Mouse (Mus musculus): ENCODE data around the gene Ube2k. TPM values are rescaled to one million over a fixed set of nuclear protein-coding genes. Genes with fewer than 3 reads are reported as not detected.

Gene Ube2k
- total RNA-seq (2021), result 10 to 100 TPM; 62.5 to 66.3 TPM
- long read RNA-seq, experiment 1, full-length matches to known transcripts, result 72 of 77 reads
- long read RNA-seq, experiment 1, partial matches to known transcripts, result 2 of 77 reads
- long read RNA-seq, experiment 1, other reads (novel, unspliced or antisense), result 3 of 77 reads
- long read RNA-seq, experiment 2, full-length matches to known transcripts, result 28 of 39 reads
- long read RNA-seq, experiment 2, partial matches to known transcripts, result 7 of 39 reads
- long read RNA-seq, experiment 2, other reads (novel, unspliced or antisense), result 4 of 39 reads

GRCm38 (mm10) chr5:65536751-65537419 lies at the start of gene Ube2k, which contains the start of gene Smim14:
TSS of gene Ube2k (plus strand) at chr5:65537233.
TSS of gene Smim14 (minus strand) at chr5:65537184.
- intact Hi-C loops (cut with DNase I), result loop anchor here (2.0 to 10.0 kb wide), 5 partner anchors 44 to 228 kb away; partner anchors contain the start of genes Gm43552, N4bp2 and Ugdh

DNA sequence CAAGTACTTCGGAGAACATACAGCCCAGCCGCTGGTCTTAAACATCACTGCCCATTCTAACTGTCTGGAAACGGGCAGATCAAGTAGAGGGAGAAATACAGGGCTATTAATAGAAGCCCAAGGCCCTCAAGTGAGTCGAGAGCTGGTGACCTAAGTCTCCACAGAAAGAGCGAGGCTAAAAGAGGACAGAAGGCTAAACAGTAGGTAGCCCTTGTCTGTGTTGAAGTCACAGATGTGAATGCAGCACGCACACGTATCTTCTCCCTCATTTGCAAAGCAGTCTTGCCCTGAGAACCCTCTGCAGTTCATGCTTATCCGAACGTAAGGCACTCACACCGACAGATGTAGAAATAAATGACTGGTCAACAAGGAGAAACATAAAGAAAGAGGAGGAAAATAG lies 49.7 kb upstream of the Ube2k start:
- intact Hi-C loops (cut with DNase I), result no loop called here
- DNase-seq, result no peak

More at GRCm38 (mm10) chr5:65536751-65537419, at the start of gene Ube2k, which contains the start of gene Smim14:
- DNase-seq, result peak; percentile 96 to 98

DNA sequence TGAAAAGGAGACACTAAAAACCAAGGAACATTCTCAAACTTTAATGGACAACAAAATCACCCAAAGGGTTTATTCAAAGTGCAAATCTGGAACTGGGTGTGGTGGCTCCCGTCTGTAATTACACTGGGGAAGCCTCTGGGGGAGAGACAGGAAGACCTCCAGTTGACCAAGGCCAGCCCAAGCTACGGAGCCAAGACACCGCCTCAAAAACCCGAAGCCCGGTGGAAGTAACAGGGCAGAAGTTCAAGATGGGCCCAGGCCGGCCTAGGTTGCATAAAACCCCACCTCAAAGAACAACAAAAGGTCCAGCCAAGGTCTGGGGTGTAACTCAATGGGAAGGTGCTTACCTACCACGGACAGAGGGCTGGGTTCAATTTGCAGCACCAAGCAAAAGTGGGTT lies 48.3 kb upstream of the Ube2k start:
- DNase-seq, result peak; percentile 47 to 48
- intact Hi-C loops (cut with DNase I), result no loop called here

DNA sequence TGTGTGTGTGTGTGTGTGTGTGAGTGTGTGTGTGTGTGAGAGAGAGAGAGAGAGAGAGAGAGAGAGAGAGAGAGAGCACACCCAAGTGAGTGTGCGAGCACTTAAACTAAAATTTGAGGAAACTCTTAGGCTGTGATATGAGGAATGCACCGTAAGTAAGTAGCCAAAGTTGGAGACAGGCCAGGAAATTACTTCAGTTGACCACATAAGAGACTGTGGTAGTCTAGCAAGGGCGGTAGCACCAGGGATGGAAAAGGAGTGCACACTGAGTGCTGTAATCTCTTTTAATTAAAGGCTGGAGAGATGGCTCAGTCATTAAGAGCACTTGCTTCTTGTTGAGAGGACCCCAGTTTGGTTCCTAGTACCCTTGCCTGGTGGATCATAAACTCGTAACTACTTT lies 47.2 kb upstream of the Ube2k start:
- no peak for DNase-seq
- intact Hi-C loops (cut with DNase I), result loop anchor here (5.0 kb wide), 4 partner anchors 53 to 272 kb away; partner anchors contain the start of genes N4bp2, Pds5a and Ugdh

DNA sequence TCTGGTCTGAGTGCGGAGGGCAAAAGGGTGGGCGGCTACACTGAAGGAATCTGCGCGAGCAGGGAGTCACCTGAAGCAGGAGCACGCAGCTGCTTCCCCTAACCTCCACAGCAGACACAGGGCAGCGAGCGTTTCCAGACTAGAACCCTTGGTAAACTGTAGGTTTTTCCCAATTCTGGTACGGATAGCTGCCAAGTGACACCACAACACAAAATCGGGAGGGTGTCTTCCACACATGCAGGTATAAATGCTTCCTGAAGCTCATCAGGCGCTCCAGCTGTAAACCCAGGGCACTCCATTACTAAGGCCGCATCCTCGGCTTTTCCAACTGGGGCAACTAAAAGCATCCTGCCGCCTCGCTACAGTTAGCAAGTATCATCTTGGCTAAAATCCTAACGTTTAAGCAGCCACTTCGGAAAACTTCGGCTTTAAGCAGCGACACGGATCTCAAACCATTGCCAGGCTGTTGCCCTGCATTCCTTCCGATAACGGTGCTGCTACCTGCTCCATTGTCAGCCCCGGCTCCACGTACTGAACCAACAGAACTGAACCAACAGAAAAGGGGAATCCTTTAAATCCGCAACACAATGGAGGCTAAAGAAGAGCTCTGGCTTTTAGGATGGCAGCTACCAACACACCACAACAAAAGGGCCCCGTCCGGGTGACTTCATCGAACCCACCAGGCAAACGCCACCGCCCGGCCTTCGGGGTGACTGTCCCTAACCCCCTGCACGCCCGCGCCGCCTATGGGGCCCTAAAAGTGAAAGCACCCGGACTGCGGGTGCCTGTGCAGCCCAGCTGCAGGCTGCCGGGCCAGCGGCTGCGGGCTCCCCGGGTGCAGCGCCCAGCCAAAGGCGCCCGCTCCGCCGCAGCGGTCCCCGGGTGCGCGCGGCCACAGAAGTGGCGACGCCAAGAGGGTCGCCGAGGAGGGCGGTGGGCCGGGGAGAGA lies 45.0 kb upstream of the Ube2k start:
- intact Hi-C loops (cut with DNase I), result loop anchor here (2.0 to 5.0 kb wide), 5 partner anchors 45 to 270 kb away; partner anchors contain the start of genes N4bp2, Pds5a, Smim14 and Ube2k
- DNase-seq, result peak; percentile 76 to 77

GRCm38 (mm10) chr5:65492716-65493531 lies 44.1 kb upstream of the Ube2k start, which contains the start of gene Gm43552:
TSS of gene Gm43552 (minus strand) at chr5:65492833.
- peak; percentile 95 to 97 for DNase-seq
- intact Hi-C loops (cut with DNase I), result loop anchor here (2.0 to 5.0 kb wide), 5 partner anchors 44 to 269 kb away; partner anchors contain the start of genes N4bp2, Pds5a, Smim14 and Ube2k

DNA sequence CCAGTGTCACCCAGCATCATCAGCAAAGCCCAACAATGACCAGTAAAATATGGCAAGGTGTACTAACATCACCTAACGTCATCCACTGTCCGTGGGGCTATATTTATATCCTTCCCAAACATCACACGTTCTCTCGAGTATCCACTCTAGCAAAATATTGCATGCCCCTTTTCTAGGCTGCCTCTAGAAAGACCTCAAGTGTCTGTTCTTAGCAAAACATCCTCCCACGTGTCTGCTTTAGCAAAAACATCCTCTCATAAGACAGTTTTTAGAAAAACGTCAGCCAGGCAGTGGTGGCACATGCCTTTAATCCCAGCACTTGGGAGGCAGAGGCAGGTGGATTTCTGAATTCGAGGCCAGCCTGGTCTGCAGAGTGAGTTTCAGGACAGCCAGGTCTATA lies 36.8 kb upstream of the Ube2k start:
- intact Hi-C loops (cut with DNase I), result no loop called here
- DNase-seq, result no peak

DNA sequence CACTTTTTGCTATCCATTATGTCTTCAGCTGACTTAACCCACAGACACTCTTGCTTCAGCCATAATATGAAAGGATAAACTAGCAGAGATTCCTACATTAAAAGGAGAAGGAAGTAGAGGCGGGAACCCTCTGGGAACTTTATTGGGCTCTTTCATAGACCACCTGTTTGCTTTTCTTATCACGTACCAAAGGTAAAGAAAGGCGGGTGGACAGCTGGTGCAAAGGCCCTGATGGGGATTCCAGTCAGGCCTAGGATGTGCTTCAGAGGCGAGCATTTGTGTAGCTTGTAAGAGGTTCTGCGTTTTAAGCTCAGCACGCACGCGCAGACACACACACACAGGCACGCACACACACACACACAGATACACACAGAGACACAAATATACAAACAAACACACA lies 35.6 kb upstream of the Ube2k start:
- DNase-seq, result no peak

DNA sequence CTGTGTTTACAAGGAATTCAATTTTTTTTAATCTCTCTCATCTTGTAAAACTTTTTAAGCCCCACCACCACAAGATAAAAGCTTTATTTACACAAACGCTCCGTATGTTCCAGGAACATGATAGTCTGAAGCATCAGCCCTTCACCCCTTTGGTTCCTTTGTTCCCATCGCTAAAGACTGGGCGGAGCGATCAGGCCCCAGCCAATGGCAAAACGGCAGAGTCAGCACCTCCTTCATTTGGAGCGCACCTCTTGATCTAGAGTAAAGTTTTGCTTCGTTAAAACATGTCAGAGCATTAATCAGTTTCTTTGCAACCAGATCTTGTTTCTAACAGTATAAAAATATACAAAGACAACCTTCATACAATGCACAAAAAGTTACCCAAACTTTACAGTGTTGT lies 31.2 kb upstream of the Ube2k start:
- intact Hi-C loops (cut with DNase I), result no loop called here
- DNase-seq, result peak in 1 of 2 experiments; percentile 32

More for the DNA sequence above, 35.6 kb upstream of the Ube2k start:
- intact Hi-C loops (cut with DNase I), result no loop called here

- intact Hi-C loops (cut with DNase I), result no loop called here
- no peak for DNase-seq
Observed at GRCm38 (mm10) chr5:65508395-65508794, 28.6 kb upstream of the Ube2k start.

- peak in 1 of 2 experiments; percentile 20 for DNase-seq
Observed at GRCm38 (mm10) chr5:65513506-65513905, 23.5 kb upstream of the Ube2k start.

DNA sequence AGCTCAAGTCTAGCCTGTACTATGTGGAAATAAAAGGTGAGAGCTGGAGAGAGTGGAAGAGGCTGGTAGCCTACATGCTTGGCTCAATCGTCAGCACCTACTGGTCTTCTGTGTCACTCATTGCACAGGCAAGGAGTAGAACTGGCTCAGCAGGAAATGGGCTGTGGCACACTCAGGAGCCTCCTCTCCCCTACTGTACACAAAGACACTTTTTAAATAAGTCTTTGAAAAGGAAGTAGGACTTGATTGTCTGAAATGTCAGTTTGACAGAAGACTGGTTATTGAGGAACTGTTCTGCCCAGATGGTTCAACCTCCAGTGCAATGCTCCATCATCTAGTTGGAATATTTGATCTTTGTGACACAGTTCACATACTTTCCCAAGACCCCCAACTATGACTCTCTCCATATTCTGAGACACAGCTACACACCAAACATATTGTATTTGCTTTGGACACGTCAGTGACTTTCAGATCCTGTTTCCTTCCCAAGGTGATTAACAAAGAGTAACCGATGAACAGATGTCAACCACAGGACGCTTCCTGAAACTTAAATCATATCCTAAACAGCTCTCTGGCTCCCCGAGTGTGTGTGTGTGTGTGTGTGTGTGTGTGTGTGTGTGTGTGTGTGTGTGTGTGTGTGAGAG lies 22.3 kb upstream of the Ube2k start:
- DNase-seq, result no peak
- intact Hi-C loops (cut with DNase I), result no loop called here

More at GRCm38 (mm10) chr5:65513506-65513905, 23.5 kb upstream of the Ube2k start:
- intact Hi-C loops (cut with DNase I), result no loop called here

DNA sequence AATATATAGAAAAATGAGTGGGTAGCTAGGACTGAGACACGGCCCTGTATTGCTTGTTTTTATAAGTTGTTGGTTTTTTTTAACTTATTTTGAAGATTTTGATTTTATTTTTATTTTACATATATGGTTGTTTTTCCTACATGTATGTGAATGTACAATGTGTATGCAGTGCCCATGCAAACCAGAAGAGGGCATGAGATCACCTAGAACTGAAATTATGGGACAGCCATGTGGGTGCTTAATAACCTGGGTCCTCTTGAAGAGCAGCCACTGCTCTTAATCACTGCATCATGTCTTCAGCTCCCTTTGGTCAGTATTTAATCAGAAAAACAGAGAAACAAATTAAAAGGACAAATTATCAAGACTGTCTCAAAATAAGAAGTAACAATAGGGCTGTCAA lies 15.2 kb upstream of the Ube2k start:
- intact Hi-C loops (cut with DNase I), result no loop called here

DNA sequence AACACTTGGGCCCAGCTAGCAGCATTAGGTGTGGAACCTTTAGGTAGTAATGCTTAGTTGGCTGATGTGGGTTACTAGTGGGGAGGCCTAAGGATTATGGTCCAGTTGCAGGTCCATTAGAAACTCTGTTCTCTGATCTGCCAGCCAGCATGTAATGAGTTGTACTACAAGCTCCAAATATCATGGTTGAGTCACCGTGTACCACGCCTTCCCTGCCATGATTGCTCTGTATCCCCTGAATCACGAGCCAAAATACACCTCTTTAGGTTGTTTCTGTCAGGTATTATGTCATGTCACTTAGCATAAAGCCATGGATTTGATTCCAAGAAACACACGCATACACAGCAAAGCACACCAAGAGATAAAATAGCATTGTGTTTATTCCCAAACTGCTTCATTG lies 12.2 kb upstream of the Ube2k start:
- intact Hi-C loops (cut with DNase I), result no loop called here
- DNase-seq, result no peak

More for the DNA sequence above, 15.2 kb upstream of the Ube2k start:
- no peak for DNase-seq

- DNase-seq, result no peak
Observed at GRCm38 (mm10) chr5:65525674-65526443, 11.2 kb upstream of the Ube2k start.

GRCm38 (mm10) chr5:65531283-65531682 lies 5.8 kb upstream of the Ube2k start:
- intact Hi-C loops (cut with DNase I), result loop anchor here (5.0 to 10.0 kb wide), 2 partner anchors 129 to 234 kb away; partner anchors contain the start of gene N4bp2
- DNase-seq, result no peak

More at GRCm38 (mm10) chr5:65525674-65526443, 11.2 kb upstream of the Ube2k start:
- intact Hi-C loops (cut with DNase I), result no loop called here

GRCm38 (mm10) chr5:65534496-65534895 lies 2.5 kb upstream of the Ube2k start:
- no peak for DNase-seq
- intact Hi-C loops (cut with DNase I), result loop anchor here (5.0 to 10.0 kb wide), 2 partner anchors 132 to 230 kb away; partner anchors contain the start of gene N4bp2
